Mouse (Mus musculus): ENCODE results near the gene Oas2. TPM values are rescaled to one million over a fixed set of nuclear protein-coding genes. Genes with fewer than 3 reads are reported as not detected.

The Oas2 gene
- polyA plus RNA-seq, 1 experiment from 2014 or later = 0.12 TPM

GRCm38 (mm10) chr5:120698801-120699391 lies 50.8 kb downstream of the Oas2 start:
- peaks cover 4% of the 10 kb centered on the region; the same call in 1 of the 2 replicates for H3K4me1 ChIP-seq (ENCODE audit: control insufficient read depth, insufficient read depth, low read length)
- H3K27ac ChIP-seq (replicated peaks; ENCODE audit: low read depth, low read length) = no peak overlapping the region
- no peaks in the 10 kb centered on the region; the same call in 1 of the 2 replicates for H3K9me3 ChIP-seq (ENCODE audit: control insufficient read depth, low read length)
- H3K4me3 ChIP-seq (ENCODE audit: low read depth, low read length) = no peak overlapping the region
- H3K36me3 ChIP-seq (ENCODE audit: control insufficient read depth, insufficient read depth, low read length) = no peaks in the 10 kb centered on the region
- ATAC-seq (ENCODE audit: insufficient number of reproducible peaks, low FRiP score, low TSS enrichment, low read depth) = no peak
- no peak for DNase-seq (ENCODE audit: low spot score)
- no peak overlapping the region for H3K9ac ChIP-seq (ENCODE audit: low read length)
- no peak overlapping the region for H3K4me2 ChIP-seq (ENCODE audit: low read depth, severe bottlenecking)
- WGBS = 43% methylated on average over 16 of the region's 16 CpGs
- H3K27me3 ChIP-seq (ENCODE audit: control insufficient read depth, insufficient read depth, low read length) = peaks cover 42% of the 10 kb centered on the region

GRCm38 (mm10) chr5:120698181-120698580 lies 51.5 kb downstream of the Oas2 start:
- H3K4me1 ChIP-seq (ENCODE audit: control insufficient read depth, insufficient read depth, low read length) = peaks cover 4% of the 10 kb centered on the region; the same call in 1 of the 2 replicates

GRCm38 (mm10) chr5:120696865-120697264 lies 52.8 kb downstream of the Oas2 start:
- Histone ChIP-seq H3K9me3 (ENCODE audit: control insufficient read depth, low read length) (no peaks in the 10 kb centered on the region; the same call in 1 of the 2 replicates), H3K4me2 (ENCODE audit: low read depth, severe bottlenecking) (no peak overlapping the region), H3K27me3 (ENCODE audit: control insufficient read depth, insufficient read depth, low read length) (peaks cover 61% of the 10 kb centered on the region), H3K36me3 (ENCODE audit: control insufficient read depth, insufficient read depth, low read length) (no peaks in the 10 kb centered on the region), H3K9ac (ENCODE audit: low read length) (no peak overlapping the region), H3K4me3 (ENCODE audit: low read depth, low read length) (no peak overlapping the region), H3K27ac (replicated peaks; ENCODE audit: low read depth, low read length) (no peak overlapping the region), H3K4me1 (ENCODE audit: control insufficient read depth, insufficient read depth, low read length) (peaks cover 4% of the 10 kb centered on the region; the same call in 1 of the 2 replicates)
- WGBS = 55% methylated on average over 4 of the region's 4 CpGs
- ATAC-seq (ENCODE audit: insufficient number of reproducible peaks, low FRiP score, low TSS enrichment, low read depth) (no peak), DNase-seq (ENCODE audit: low spot score) (no peak)

More at GRCm38 (mm10) chr5:120698181-120698580, 51.5 kb downstream of the Oas2 start:
- DNase-seq (ENCODE audit: low spot score) = no peak
- Histone ChIP-seq H3K4me3 (ENCODE audit: low read depth, low read length) (no peak overlapping the region), H3K9me3 (ENCODE audit: control insufficient read depth, low read length) (no peaks in the 10 kb centered on the region; the same call in 1 of the 2 replicates), H3K36me3 (ENCODE audit: control insufficient read depth, insufficient read depth, low read length) (no peaks in the 10 kb centered on the region), H3K4me2 (ENCODE audit: low read depth, severe bottlenecking) (no peak overlapping the region), H3K9ac (ENCODE audit: low read length) (no peak overlapping the region), H3K27ac (replicated peaks; ENCODE audit: low read depth, low read length) (no peak overlapping the region), H3K27me3 (ENCODE audit: control insufficient read depth, insufficient read depth, low read length) (peaks cover 49% of the 10 kb centered on the region)
- 61% methylated on average over 3 of the region's 3 CpGs for WGBS
- no peak for ATAC-seq (ENCODE audit: insufficient number of reproducible peaks, low FRiP score, low TSS enrichment, low read depth)

- peaks cover 61% of the 10 kb centered on the region for H3K27me3 ChIP-seq (ENCODE audit: control insufficient read depth, insufficient read depth, low read length)
- 73% methylated on average over 16 of the region's 16 CpGs for WGBS
- ATAC-seq (ENCODE audit: insufficient number of reproducible peaks, low FRiP score, low TSS enrichment, low read depth) (no peak), DNase-seq (ENCODE audit: low spot score) (no peak)
- H3K36me3 ChIP-seq (ENCODE audit: control insufficient read depth, insufficient read depth, low read length) = no peaks in the 10 kb centered on the region
- no peak overlapping the region for H3K27ac ChIP-seq (replicated peaks; ENCODE audit: low read depth, low read length)
- no peak overlapping the region for H3K4me2 ChIP-seq (ENCODE audit: low read depth, severe bottlenecking)
- H3K4me3 ChIP-seq (ENCODE audit: low read depth, low read length) = no peak overlapping the region
- peaks cover 4% of the 10 kb centered on the region; the same call in 1 of the 2 replicates for H3K4me1 ChIP-seq (ENCODE audit: control insufficient read depth, insufficient read depth, low read length)
- no peak overlapping the region for H3K9ac ChIP-seq (ENCODE audit: low read length)
- no peaks in the 10 kb centered on the region; the same call in 1 of the 2 replicates for H3K9me3 ChIP-seq (ENCODE audit: control insufficient read depth, low read length)
These were observed 53.5 kb downstream of the Oas2 start for GRCm38 (mm10) chr5:120696057-120696743.

- DNase-seq (ENCODE audit: low spot score) (peak; percentile 47), ATAC-seq (ENCODE audit: insufficient number of reproducible peaks, low FRiP score, low TSS enrichment, low read depth) (no peak)
- H3K36me3 ChIP-seq (ENCODE audit: control insufficient read depth, insufficient read depth, low read length) = no peaks in the 10 kb centered on the region
- H3K9ac ChIP-seq (ENCODE audit: low read length) = 0 out of 2 replicates have a peak overlapping the region, but pooled peaks have one; percentile 2
- H3K27me3 ChIP-seq (ENCODE audit: control insufficient read depth, insufficient read depth, low read length) = peaks cover 57% of the 10 kb centered on the region
- peak overlapping the region; percentile 34 for H3K4me2 ChIP-seq (ENCODE audit: low read depth, severe bottlenecking)
- peaks cover 4% of the 10 kb centered on the region; the same call in 1 of the 2 replicates for H3K4me1 ChIP-seq (ENCODE audit: control insufficient read depth, insufficient read depth, low read length)
- no peaks in the 10 kb centered on the region; the same call in 1 of the 2 replicates for H3K9me3 ChIP-seq (ENCODE audit: control insufficient read depth, low read length)
- no peak overlapping the region for H3K27ac ChIP-seq (replicated peaks; ENCODE audit: low read depth, low read length)
- peak overlapping the region; percentile 16 for H3K4me3 ChIP-seq (ENCODE audit: low read depth, low read length)
- 4% methylated on average over 36 of the region's 41 CpGs for WGBS
These were observed 55.0 kb downstream of the Oas2 start for GRCm38 (mm10) chr5:120694695-120695074.

GRCm38 (mm10) chr5:120693931-120694694 lies 55.5 kb downstream of the Oas2 start:
- Histone ChIP-seq H3K36me3 (ENCODE audit: control insufficient read depth, insufficient read depth, low read length) (no peaks in the 10 kb centered on the region), H3K27ac (replicated peaks; ENCODE audit: low read depth, low read length) (no peak overlapping the region), H3K9me3 (ENCODE audit: control insufficient read depth, low read length) (no peaks in the 10 kb centered on the region; the same call in 1 of the 2 replicates), H3K27me3 (ENCODE audit: control insufficient read depth, insufficient read depth, low read length) (peaks cover 57% of the 10 kb centered on the region), H3K4me1 (ENCODE audit: control insufficient read depth, insufficient read depth, low read length) (peaks cover 4% of the 10 kb centered on the region; the same call in 1 of the 2 replicates), H3K4me2 (ENCODE audit: low read depth, severe bottlenecking) (peak overlapping the region; percentile 34), H3K9ac (ENCODE audit: low read length) (no peak overlapping the region), H3K4me3 (ENCODE audit: low read depth, low read length) (peak overlapping the region; percentile 16)
- no peak for DNase-seq (ENCODE audit: low spot score)
- WGBS = 13% methylated on average over 34 of the region's 38 CpGs
- ATAC-seq (ENCODE audit: insufficient number of reproducible peaks, low FRiP score, low TSS enrichment, low read depth) = no peak

GRCm38 (mm10) chr5:120692034-120692433 lies 57.6 kb downstream of the Oas2 start:
- H3K4me3 ChIP-seq (ENCODE audit: low read depth, low read length) = no peak overlapping the region
- no peak for ATAC-seq (ENCODE audit: insufficient number of reproducible peaks, low FRiP score, low TSS enrichment, low read depth)
- no peak overlapping the region for H3K9ac ChIP-seq (ENCODE audit: low read length)
- 72% methylated on average over 19 of the region's 19 CpGs for WGBS
- H3K36me3 ChIP-seq (ENCODE audit: control insufficient read depth, insufficient read depth, low read length) = no peaks in the 10 kb centered on the region
- peaks cover 49% of the 10 kb centered on the region for H3K27me3 ChIP-seq (ENCODE audit: control insufficient read depth, insufficient read depth, low read length)
- H3K4me1 ChIP-seq (ENCODE audit: control insufficient read depth, insufficient read depth, low read length) = peaks cover 10% of the 10 kb centered on the region
- no peaks in the 10 kb centered on the region; the same call in 1 of the 2 replicates for H3K9me3 ChIP-seq (ENCODE audit: control insufficient read depth, low read length)
- DNase-seq (ENCODE audit: low spot score) = no peak
- no peak overlapping the region for H3K27ac ChIP-seq (replicated peaks; ENCODE audit: low read depth, low read length)
- no peak overlapping the region for H3K4me2 ChIP-seq (ENCODE audit: low read depth, severe bottlenecking)

GRCm38 (mm10) chr5:120690417-120690816 lies 59.2 kb downstream of the Oas2 start:
- ATAC-seq (ENCODE audit: insufficient number of reproducible peaks, low FRiP score, low TSS enrichment, low read depth) (no peak), DNase-seq (ENCODE audit: low spot score) (no peak)
- Histone ChIP-seq H3K9ac (ENCODE audit: low read length) (no peak overlapping the region), H3K27me3 (ENCODE audit: control insufficient read depth, insufficient read depth, low read length) (peaks cover 40% of the 10 kb centered on the region), H3K4me1 (ENCODE audit: control insufficient read depth, insufficient read depth, low read length) (peaks cover 10% of the 10 kb centered on the region), H3K9me3 (ENCODE audit: control insufficient read depth, low read length) (no peaks in the 10 kb centered on the region), H3K4me2 (ENCODE audit: low read depth, severe bottlenecking) (no peak overlapping the region), H3K36me3 (ENCODE audit: control insufficient read depth, insufficient read depth, low read length) (no peaks in the 10 kb centered on the region), H3K4me3 (ENCODE audit: low read depth, low read length) (no peak overlapping the region), H3K27ac (replicated peaks; ENCODE audit: low read depth, low read length) (no peak overlapping the region)
- 65% methylated on average over 4 of the region's 4 CpGs for WGBS
